Mouse (Mus musculus) midbrain, embryonic 13.5 days (tissue): ENCODE results near the gene Sez6l2. TPM values are rescaled to one million over a fixed set of nuclear protein-coding genes. Genes with fewer than 3 reads are reported as not detected.

Source experiments
- ATAC-seq: fragments of 200-750 bp; cut with Nextera tagmentation; 2 replicates; pipeline ENCODE4 v1.8.0; 2017; ENCODE audit warnings: mild to moderate bottlenecking, moderate TSS enrichment, moderate library complexity
- H3K27ac ChIP-seq: fragments of 300-500 bp; sonication (generic); 2 replicates; pipeline ENCODE4 v1.5.1; 2015; ENCODE audit warnings: inconsistent platforms, mild to moderate bottlenecking, moderate library complexity
- H3K27me3 ChIP-seq: fragments of 300-500 bp; sonication (generic); 2 replicates; pipeline ENCODE4 v1.6.1; 2015; ENCODE audit warnings: mild to moderate bottlenecking, inconsistent platforms
- H3K36me3 ChIP-seq: fragments of 300-500 bp; sonication (generic); 2 replicates; pipeline ENCODE4 v1.6.1; 2015; ENCODE audit warnings: mild to moderate bottlenecking, inconsistent platforms
- H3K4me1 ChIP-seq: fragments of 300-500 bp; sonication (generic); replicated peaks from 2 replicates; pipeline ENCODE4 v1.6.1; 2015; ENCODE audit warnings: inconsistent platforms
- H3K4me2 ChIP-seq: fragments of 300-500 bp; sonication (generic); replicated peaks from 2 replicates; pipeline ENCODE4 v1.6.1; 2015; ENCODE audit warnings: moderate library complexity, mild to moderate bottlenecking, inconsistent platforms
- H3K4me3 ChIP-seq: fragments of 300-500 bp; sonication (generic); replicated peaks from 2 replicates; pipeline ENCODE4 v1.5.1; 2015; ENCODE audit warnings: mild to moderate bottlenecking, inconsistent platforms
- H3K9ac ChIP-seq: fragments of 300-500 bp; sonication (generic); replicated peaks from 2 replicates; pipeline ENCODE4 v1.6.1; 2015; ENCODE audit warnings: mild to moderate bottlenecking, inconsistent platforms
- H3K9me3 ChIP-seq: fragments of 300-500 bp; sonication (generic); 2 replicates; pipeline ENCODE4 v1.6.1; 2016; ENCODE audit warnings: mild to moderate bottlenecking, inconsistent platforms
- WGBS: fragments of 180-500 bp; shearing (Covaris S2); methylation state at CpG from one replicate; pipeline ENCODE4 v1.1.7; 2015; 5-methylcytosine and 5-hydroxymethylcytosine counted together
- polyA plus RNA-seq: library from polyadenylated mRNA; unstranded; fragments of >200 nt; fragmentation: Nextera tagmentation; extraction: Ambion mirVana; gene quantifications from 2 replicates; pipeline ENCODE4 v1.2.1, GENCODE M21; 2015

Gene Sez6l2
- polyA plus RNA-seq, 1 experiment from 2014 or later = 34.9 TPM

DNA sequence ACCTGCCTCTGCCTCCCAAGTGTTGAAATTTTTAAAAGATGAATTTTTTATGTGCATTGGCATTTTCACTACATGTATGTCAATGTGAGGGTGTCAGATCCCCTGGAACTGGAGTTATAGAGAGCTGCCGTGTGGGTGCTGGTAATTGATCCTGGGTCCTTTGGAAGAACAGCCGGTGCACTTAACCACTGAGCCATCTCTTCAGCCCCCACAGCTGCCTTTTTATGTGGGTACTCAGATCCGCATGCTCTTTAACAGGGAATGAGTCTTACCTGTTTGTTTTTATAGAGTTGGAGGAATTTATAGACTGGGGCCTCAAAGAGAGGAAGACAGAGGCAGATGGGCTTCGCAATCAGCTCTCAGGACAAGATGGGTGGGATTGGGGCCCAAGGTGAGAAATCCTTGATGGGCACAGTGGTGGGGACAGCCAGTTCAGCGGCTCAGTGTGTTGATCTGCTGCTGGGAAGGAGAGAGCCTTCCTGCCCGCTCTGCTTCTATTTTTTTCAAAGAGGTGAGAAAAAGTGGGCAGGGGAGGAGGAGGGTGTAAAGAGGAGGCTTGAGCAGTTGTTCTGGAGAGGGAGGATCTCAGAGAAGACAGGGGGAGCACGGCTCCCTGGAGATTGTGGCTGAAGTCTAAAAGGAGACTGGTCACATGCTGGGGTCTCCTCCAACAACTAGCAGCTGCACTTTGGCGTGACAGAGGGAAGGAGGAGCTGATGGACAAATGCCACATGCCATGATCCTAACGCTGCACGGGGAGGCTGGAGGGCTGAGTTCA is 34.5 kb downstream of the Sez6l2 start:
- H3K4me1 ChIP-seq = no peaks in the 10 kb centered on the region
- H3K4me3 ChIP-seq = no peak overlapping the region
- no peak overlapping the region for H3K9ac ChIP-seq
- no peaks in the 10 kb centered on the region for H3K27me3 ChIP-seq
- WGBS = 71% methylated on average over 10 of the region's 10 CpGs
- H3K4me2 ChIP-seq = no peak overlapping the region
- no peak for ATAC-seq
- H3K36me3 ChIP-seq = peaks cover 16% of the 10 kb centered on the region
- no peaks in the 10 kb centered on the region for H3K9me3 ChIP-seq
- no peak overlapping the region for H3K27ac ChIP-seq

- WGBS = 51% methylated on average over 9 of the region's 9 CpGs
- no peak for ATAC-seq
- Histone ChIP-seq H3K4me3 (no peak overlapping the region), H3K9me3 (no peaks in the 10 kb centered on the region), H3K4me2 (no peak overlapping the region), H3K27me3 (no peaks in the 10 kb centered on the region), H3K4me1 (no peaks in the 10 kb centered on the region), H3K27ac (no peak overlapping the region), H3K36me3 (peaks cover 3% of the 10 kb centered on the region; the same call in 1 of the 2 replicates), H3K9ac (no peak overlapping the region)
Measured at GRCm38 (mm10) chr7:126986319-126986718, 36.0 kb downstream of the Sez6l2 start.

- no peak for ATAC-seq
- H3K27me3 ChIP-seq = no peaks in the 10 kb centered on the region
- H3K27ac ChIP-seq = no peak overlapping the region
- H3K4me1 ChIP-seq = no peaks in the 10 kb centered on the region
- H3K36me3 ChIP-seq = no peaks in the 10 kb centered on the region
- no peak overlapping the region for H3K4me3 ChIP-seq
- no peaks in the 10 kb centered on the region for H3K9me3 ChIP-seq
- no peak overlapping the region for H3K4me2 ChIP-seq
- H3K9ac ChIP-seq = no peak overlapping the region
- WGBS = 71% methylated on average over 8 of the region's 8 CpGs
Measured at GRCm38 (mm10) chr7:126988816-126989215, 38.5 kb downstream of the Sez6l2 start.

- ATAC-seq = no peak
- Histone ChIP-seq H3K9ac (no peak overlapping the region), H3K36me3 (no peaks in the 10 kb centered on the region), H3K9me3 (no peaks in the 10 kb centered on the region), H3K4me1 (no peaks in the 10 kb centered on the region), H3K27me3 (no peaks in the 10 kb centered on the region), H3K27ac (no peak overlapping the region), H3K4me2 (no peak overlapping the region), H3K4me3 (no peak overlapping the region)
- 80% methylated on average over 4 of the region's 4 CpGs for WGBS
Measured at GRCm38 (mm10) chr7:126996449-126996848, 46.1 kb downstream of the Sez6l2 start.

DNA sequence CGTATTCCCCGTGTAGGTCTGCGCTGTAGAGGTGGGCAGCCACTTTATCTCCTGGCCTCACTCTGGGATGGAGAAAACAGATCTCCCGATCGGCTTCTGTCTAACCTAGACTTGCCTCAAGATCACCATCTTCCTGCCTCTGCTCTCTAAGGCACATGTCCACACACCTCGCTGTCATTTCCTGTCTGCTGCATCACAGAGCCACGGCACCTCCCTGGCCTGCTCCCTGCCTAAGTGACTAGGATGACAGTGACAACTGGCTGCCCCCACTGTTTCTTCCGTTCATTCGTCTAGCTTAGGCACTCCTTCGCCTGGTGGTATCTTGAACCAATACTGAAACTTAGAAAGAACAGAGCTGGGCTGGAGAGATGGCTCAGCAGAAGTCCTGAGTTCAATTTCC is 49.2 kb downstream of the Sez6l2 start:
- 91% methylated on average over 10 of the region's 10 CpGs for WGBS
- Histone ChIP-seq H3K4me1 (no peaks in the 10 kb centered on the region), H3K27me3 (no peaks in the 10 kb centered on the region), H3K36me3 (no peaks in the 10 kb centered on the region), H3K27ac (no peak overlapping the region), H3K4me2 (no peak overlapping the region), H3K4me3 (no peak overlapping the region), H3K9me3 (no peaks in the 10 kb centered on the region), H3K9ac (no peak overlapping the region)
- ATAC-seq = no peak

GRCm38 (mm10) chr7:127003620-127004019 is 53.3 kb downstream of the Sez6l2 start:
- H3K27me3 ChIP-seq = no peaks in the 10 kb centered on the region
- H3K36me3 ChIP-seq = no peaks in the 10 kb centered on the region
- no peaks in the 10 kb centered on the region for H3K9me3 ChIP-seq
- no peaks in the 10 kb centered on the region; the same call in 1 of the 2 replicates for H3K4me1 ChIP-seq
- WGBS = 93% methylated on average over 5 of the region's 5 CpGs
- no peak overlapping the region for H3K27ac ChIP-seq
- H3K4me2 ChIP-seq = no peak overlapping the region
- no peak overlapping the region for H3K9ac ChIP-seq
- no peak for ATAC-seq
- H3K4me3 ChIP-seq = no peak overlapping the region

- Histone ChIP-seq H3K27me3 (no peaks in the 10 kb centered on the region), H3K4me1 (no peaks in the 10 kb centered on the region; the same call in 1 of the 2 replicates), H3K4me2 (no peak overlapping the region), H3K9ac (no peak overlapping the region), H3K27ac (no peak overlapping the region), H3K4me3 (no peak overlapping the region), H3K36me3 (no peaks in the 10 kb centered on the region), H3K9me3 (no peaks in the 10 kb centered on the region)
- no peak for ATAC-seq
- 91% methylated on average over 4 of the region's 4 CpGs for WGBS
Measured at GRCm38 (mm10) chr7:127004122-127004875, 53.9 kb downstream of the Sez6l2 start.

- no peak overlapping the region for H3K9ac ChIP-seq
- H3K4me2 ChIP-seq = no peak overlapping the region
- H3K9me3 ChIP-seq = no peaks in the 10 kb centered on the region
- no peak overlapping the region for H3K4me3 ChIP-seq
- ATAC-seq = no peak
- no peaks in the 10 kb centered on the region; the same call in 1 of the 2 replicates for H3K4me1 ChIP-seq
- H3K27ac ChIP-seq = no peak overlapping the region
- WGBS = 94% methylated on average over 6 of the region's 6 CpGs
- H3K27me3 ChIP-seq = no peaks in the 10 kb centered on the region
- H3K36me3 ChIP-seq = peaks cover 8% of the 10 kb centered on the region; the same call in 1 of the 2 replicates
Measured at GRCm38 (mm10) chr7:127007313-127008024, 57.1 kb downstream of the Sez6l2 start.

- ATAC-seq = peak; percentile 56; the same call in 1 of the 2 replicates
- peaks cover 3% of the 10 kb centered on the region; the same call in 1 of the 2 replicates for H3K4me1 ChIP-seq
- H3K9ac ChIP-seq = no peak overlapping the region; the same call in 1 of the 2 replicates
- H3K27me3 ChIP-seq = no peaks in the 10 kb centered on the region
- 67% methylated on average over 9 of the region's 9 CpGs for WGBS
- H3K4me2 ChIP-seq = no peak overlapping the region
- no peaks in the 10 kb centered on the region for H3K9me3 ChIP-seq
- H3K4me3 ChIP-seq = no peak overlapping the region
- peak overlapping the region; percentile 41 for H3K27ac ChIP-seq
- H3K36me3 ChIP-seq = peaks cover 16% of the 10 kb centered on the region
Measured at GRCm38 (mm10) chr7:127008239-127009019, 58.1 kb downstream of the Sez6l2 start.

- no peak overlapping the region for H3K4me2 ChIP-seq
- H3K9ac ChIP-seq = no peak overlapping the region; the same call in 1 of the 2 replicates
- peaks cover 11% of the 10 kb centered on the region for H3K4me1 ChIP-seq
- H3K4me3 ChIP-seq = no peak overlapping the region
- 86% methylated on average over 17 of the region's 17 CpGs for WGBS
- peaks cover 26% of the 10 kb centered on the region for H3K36me3 ChIP-seq
- H3K9me3 ChIP-seq = no peaks in the 10 kb centered on the region
- 0 out of 2 replicates have a peak overlapping the region, but pooled peaks have one; percentile 41 for H3K27ac ChIP-seq
- no peaks in the 10 kb centered on the region for H3K27me3 ChIP-seq
- no peak for ATAC-seq
Measured at GRCm38 (mm10) chr7:127009307-127010085, 59.1 kb downstream of the Sez6l2 start.

DNA sequence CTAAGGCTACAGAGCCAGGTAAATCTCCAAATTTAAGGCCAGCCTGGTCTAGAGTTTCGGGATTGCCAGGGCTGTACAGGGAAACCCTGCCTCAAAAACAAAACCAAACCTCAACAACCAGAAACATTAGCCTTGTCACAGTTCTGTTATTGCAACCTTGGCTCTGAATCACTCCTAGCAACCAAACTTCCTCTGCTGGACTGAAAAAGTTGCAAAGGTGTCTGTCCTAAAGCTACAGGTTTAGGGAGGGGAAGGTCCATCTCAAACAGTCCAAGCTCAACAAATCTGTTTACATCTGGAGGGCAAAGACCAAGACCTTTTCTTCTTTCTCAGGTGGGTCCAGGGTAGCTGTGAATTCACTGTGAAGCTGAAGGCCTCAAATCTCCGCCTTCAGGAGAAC is 60.7 kb downstream of the Sez6l2 start:
- H3K9ac ChIP-seq = no peak overlapping the region
- no peak overlapping the region for H3K27ac ChIP-seq
- H3K36me3 ChIP-seq = peaks cover 38% of the 10 kb centered on the region
- no peaks in the 10 kb centered on the region for H3K9me3 ChIP-seq
- ATAC-seq = no peak
- H3K4me2 ChIP-seq = no peak overlapping the region
- H3K27me3 ChIP-seq = no peaks in the 10 kb centered on the region
- H3K4me1 ChIP-seq = peaks cover 27% of the 10 kb centered on the region
- 98% methylated on average over 2 of the region's 2 CpGs for WGBS
- H3K4me3 ChIP-seq = no peak overlapping the region
